Mouse (Mus musculus): ENCODE measurements around the gene Nectin1. TPM values are rescaled to one million over a fixed set of nuclear protein-coding genes. Genes with fewer than 3 reads are reported as not detected.

The Nectin1 gene
- polyA plus RNA-seq, 1 experiment from 2014 or later = 15.5 TPM

- Histone ChIP-seq H3K9me3 (ENCODE audit: control insufficient read depth, low read length) (no peaks in the 10 kb centered on the region), H3K27ac (ENCODE audit: low read depth, low read length) (no peak overlapping the region), H3K4me1 (ENCODE audit: control insufficient read depth, insufficient read depth, low read depth, low read length) (peaks cover 22% of the 10 kb centered on the region), H3K4me2 (ENCODE audit: low read length) (no peak overlapping the region), H3K36me3 (ENCODE audit: control insufficient read depth, insufficient read depth, low read length) (no peaks in the 10 kb centered on the region), H3K4me3 (ENCODE audit: low read length) (no peak overlapping the region), H3K27me3 (replicated peaks; ENCODE audit: control insufficient read depth, insufficient read depth, low read length) (no peaks in the 10 kb centered on the region), H3K9ac (ENCODE audit: low read depth, low read length) (no peak overlapping the region)
- WGBS = 55% methylated on average over 7 of the region's 7 CpGs
- ATAC-seq = no peak
Measured at GRCm38 (mm10) chr9:43769228-43769627, 25.4 kb downstream of the Nectin1 start.

- Histone ChIP-seq H3K4me1 (ENCODE audit: control insufficient read depth, insufficient read depth, low read depth, low read length) (peaks cover 22% of the 10 kb centered on the region), H3K36me3 (ENCODE audit: control insufficient read depth, insufficient read depth, low read length) (no peaks in the 10 kb centered on the region), H3K4me3 (ENCODE audit: low read length) (no peak overlapping the region), H3K9ac (ENCODE audit: low read depth, low read length) (no peak overlapping the region), H3K9me3 (ENCODE audit: control insufficient read depth, low read length) (no peaks in the 10 kb centered on the region), H3K27ac (ENCODE audit: low read depth, low read length) (no peak overlapping the region), H3K27me3 (replicated peaks; ENCODE audit: control insufficient read depth, insufficient read depth, low read length) (no peaks in the 10 kb centered on the region), H3K4me2 (ENCODE audit: low read length) (no peak overlapping the region)
- WGBS = 70% methylated on average over 4 of the region's 4 CpGs
- ATAC-seq = no peak
Measured at GRCm38 (mm10) chr9:43769940-43770339, 26.2 kb downstream of the Nectin1 start.

GRCm38 (mm10) chr9:43771041-43771440 lies 27.3 kb downstream of the Nectin1 start:
- Histone ChIP-seq H3K27me3 (replicated peaks; ENCODE audit: control insufficient read depth, insufficient read depth, low read length) (no peaks in the 10 kb centered on the region), H3K4me2 (ENCODE audit: low read length) (no peak overlapping the region), H3K36me3 (ENCODE audit: control insufficient read depth, insufficient read depth, low read length) (no peaks in the 10 kb centered on the region), H3K4me3 (ENCODE audit: low read length) (no peak overlapping the region), H3K4me1 (ENCODE audit: control insufficient read depth, insufficient read depth, low read depth, low read length) (peaks cover 14% of the 10 kb centered on the region), H3K9ac (ENCODE audit: low read depth, low read length) (no peak overlapping the region), H3K27ac (ENCODE audit: low read depth, low read length) (no peak overlapping the region), H3K9me3 (ENCODE audit: control insufficient read depth, low read length) (no peaks in the 10 kb centered on the region)
- no peak for ATAC-seq
- whole genome bisulfite sequencing = 89% methylated on average over 1 of the region's 1 CpGs

GRCm38 (mm10) chr9:43772460-43772859 lies 28.7 kb downstream of the Nectin1 start:
- H3K4me3 ChIP-seq (ENCODE audit: low read length) = no peak overlapping the region
- WGBS = 85% methylated on average over 6 of the region's 6 CpGs
- H3K9me3 ChIP-seq (ENCODE audit: control insufficient read depth, low read length) = no peaks in the 10 kb centered on the region
- peaks cover 13% of the 10 kb centered on the region for H3K4me1 ChIP-seq (ENCODE audit: control insufficient read depth, insufficient read depth, low read depth, low read length)
- no peak overlapping the region for H3K27ac ChIP-seq (ENCODE audit: low read depth, low read length)
- no peak overlapping the region for H3K9ac ChIP-seq (ENCODE audit: low read depth, low read length)
- no peaks in the 10 kb centered on the region for H3K36me3 ChIP-seq (ENCODE audit: control insufficient read depth, insufficient read depth, low read length)
- no peaks in the 10 kb centered on the region for H3K27me3 ChIP-seq (replicated peaks; ENCODE audit: control insufficient read depth, insufficient read depth, low read length)
- no peak overlapping the region for H3K4me2 ChIP-seq (ENCODE audit: low read length)
- no peak for ATAC-seq

- Histone ChIP-seq H3K9ac (ENCODE audit: low read depth, low read length) (no peak overlapping the region; the same call in 1 of the 2 replicates), H3K4me1 (ENCODE audit: control insufficient read depth, insufficient read depth, low read depth, low read length) (peaks cover 8% of the 10 kb centered on the region), H3K4me2 (ENCODE audit: low read length) (no peak overlapping the region), H3K9me3 (ENCODE audit: control insufficient read depth, low read length) (no peaks in the 10 kb centered on the region), H3K27ac (ENCODE audit: low read depth, low read length) (no peak overlapping the region), H3K4me3 (ENCODE audit: low read length) (no peak overlapping the region), H3K27me3 (replicated peaks; ENCODE audit: control insufficient read depth, insufficient read depth, low read length) (no peaks in the 10 kb centered on the region), H3K36me3 (ENCODE audit: control insufficient read depth, insufficient read depth, low read length) (no peaks in the 10 kb centered on the region)
- WGBS = 75% methylated on average over 2 of the region's 2 CpGs
- ATAC-seq = no peak
Measured at GRCm38 (mm10) chr9:43773521-43773920, 29.7 kb downstream of the Nectin1 start.

GRCm38 (mm10) chr9:43774427-43774826 lies 30.6 kb downstream of the Nectin1 start:
- Histone ChIP-seq H3K27ac (ENCODE audit: low read depth, low read length) (no peak overlapping the region), H3K4me3 (ENCODE audit: low read length) (no peak overlapping the region), H3K9ac (ENCODE audit: low read depth, low read length) (no peak overlapping the region), H3K4me1 (ENCODE audit: control insufficient read depth, insufficient read depth, low read depth, low read length) (no peaks in the 10 kb centered on the region; the same call in none of the 2 replicates), H3K4me2 (ENCODE audit: low read length) (no peak overlapping the region), H3K9me3 (ENCODE audit: control insufficient read depth, low read length) (no peaks in the 10 kb centered on the region), H3K27me3 (replicated peaks; ENCODE audit: control insufficient read depth, insufficient read depth, low read length) (no peaks in the 10 kb centered on the region), H3K36me3 (ENCODE audit: control insufficient read depth, insufficient read depth, low read length) (no peaks in the 10 kb centered on the region)
- 86% methylated on average over 5 of the region's 5 CpGs for WGBS
- no peak for ATAC-seq

- no peaks in the 10 kb centered on the region for H3K9me3 ChIP-seq (ENCODE audit: control insufficient read depth, low read length)
- H3K27ac ChIP-seq (ENCODE audit: low read depth, low read length) = no peak overlapping the region
- peaks cover 3% of the 10 kb centered on the region for H3K4me1 ChIP-seq (ENCODE audit: control insufficient read depth, insufficient read depth, low read depth, low read length)
- no peak overlapping the region for H3K9ac ChIP-seq (ENCODE audit: low read depth, low read length)
- no peak for ATAC-seq
- no peak overlapping the region for H3K4me3 ChIP-seq (ENCODE audit: low read length)
- 75% methylated on average over 3 of the region's 3 CpGs for WGBS
- no peak overlapping the region for H3K4me2 ChIP-seq (ENCODE audit: low read length)
- no peaks in the 10 kb centered on the region for H3K27me3 ChIP-seq (replicated peaks; ENCODE audit: control insufficient read depth, insufficient read depth, low read length)
- no peaks in the 10 kb centered on the region for H3K36me3 ChIP-seq (ENCODE audit: control insufficient read depth, insufficient read depth, low read length)
Measured at GRCm38 (mm10) chr9:43776231-43776630, 32.4 kb downstream of the Nectin1 start.

GRCm38 (mm10) chr9:43777362-43778360 lies 33.9 kb downstream of the Nectin1 start:
- H3K4me2 ChIP-seq (ENCODE audit: low read length) = no peak overlapping the region
- no peak overlapping the region for H3K27ac ChIP-seq (ENCODE audit: low read depth, low read length)
- no peaks in the 10 kb centered on the region for H3K9me3 ChIP-seq (ENCODE audit: control insufficient read depth, low read length)
- 74% methylated on average over 16 of the region's 16 CpGs for WGBS
- peaks cover 3% of the 10 kb centered on the region for H3K4me1 ChIP-seq (ENCODE audit: control insufficient read depth, insufficient read depth, low read depth, low read length)
- no peak for ATAC-seq
- no peak overlapping the region for H3K9ac ChIP-seq (ENCODE audit: low read depth, low read length)
- H3K36me3 ChIP-seq (ENCODE audit: control insufficient read depth, insufficient read depth, low read length) = no peaks in the 10 kb centered on the region
- no peaks in the 10 kb centered on the region for H3K27me3 ChIP-seq (replicated peaks; ENCODE audit: control insufficient read depth, insufficient read depth, low read length)
- H3K4me3 ChIP-seq (ENCODE audit: low read length) = no peak overlapping the region

GRCm38 (mm10) chr9:43780883-43781282 lies 37.1 kb downstream of the Nectin1 start:
- no peak overlapping the region for H3K4me2 ChIP-seq (ENCODE audit: low read length)
- H3K9me3 ChIP-seq (ENCODE audit: control insufficient read depth, low read length) = no peaks in the 10 kb centered on the region
- WGBS = 44% methylated on average over 8 of the region's 8 CpGs
- ATAC-seq = no peak
- no peaks in the 10 kb centered on the region for H3K27me3 ChIP-seq (replicated peaks; ENCODE audit: control insufficient read depth, insufficient read depth, low read length)
- no peak overlapping the region for H3K4me3 ChIP-seq (ENCODE audit: low read length)
- 0 out of 2 replicates have a peak overlapping the region, but pooled peaks have one; percentile 3 for H3K9ac ChIP-seq (ENCODE audit: low read depth, low read length)
- peaks cover 6% of the 10 kb centered on the region for H3K4me1 ChIP-seq (ENCODE audit: control insufficient read depth, insufficient read depth, low read depth, low read length)
- no peak overlapping the region for H3K27ac ChIP-seq (ENCODE audit: low read depth, low read length)
- H3K36me3 ChIP-seq (ENCODE audit: control insufficient read depth, insufficient read depth, low read length) = no peaks in the 10 kb centered on the region
